Mouse (Mus musculus): ENCODE results near the gene Ttc38. TPM values are rescaled to one million over a fixed set of nuclear protein-coding genes. Genes with fewer than 3 reads are reported as not detected.

Gene Ttc38
- 4.9 and 5.0 TPM in 2 replicates for polyA plus RNA-seq (2011; ENCODE audit: insufficient read length, low read depth, missing spikeins)

DNA sequence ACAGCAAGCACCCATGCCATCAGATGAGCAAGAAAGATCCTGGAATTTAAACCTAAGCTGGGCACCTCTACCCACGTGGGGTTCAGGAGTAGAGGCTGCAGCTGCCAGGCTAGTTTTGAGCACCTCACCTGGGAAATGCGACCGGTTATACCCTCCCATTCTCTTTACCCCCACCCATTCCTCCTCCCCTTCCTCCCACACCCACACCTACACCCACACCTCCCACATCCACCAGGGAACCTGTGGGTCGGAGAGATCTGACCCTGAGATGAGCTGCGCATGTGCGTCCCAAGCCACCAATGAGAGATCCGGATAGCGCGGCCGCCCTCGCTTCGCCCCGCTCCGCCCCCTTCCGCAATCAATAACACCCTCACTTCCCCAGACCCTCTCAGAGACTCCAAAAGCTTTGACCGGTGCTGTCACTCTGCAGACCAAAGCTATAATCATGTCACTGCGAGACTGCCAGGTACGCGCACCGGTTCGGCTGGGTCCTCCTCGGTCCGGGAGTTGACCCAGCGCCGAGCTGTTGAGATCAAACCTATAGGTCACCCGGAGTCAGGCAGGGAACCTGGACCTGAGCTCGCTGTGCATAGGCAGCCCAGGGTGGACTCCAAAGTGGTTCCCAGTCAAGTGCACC is at the start of gene Ttc38:
Ttc38 (plus strand) TSS at position 353 of the 637 bp plus-strand sequence.
- TF ChIP-seq POLR2A (IDR thresholded peaks at IDR 0.05; ENCODE audit: low read depth, low read length) = peak; percentile 83
- TF ChIP-seq CTCF (IDR thresholded peaks at IDR 0.05; ENCODE audit: borderline replicate concordance, insufficient read depth, low read length) = no peak
- peak within 1 kb of the TSS; percentile 85 for H3K4me3 ChIP-seq (ENCODE audit: insufficient read depth, low read length)
- no peak within 1 kb of the TSS for H3K27ac ChIP-seq (ENCODE audit: insufficient read depth, low read length)
- no peaks in the 10 kb centered on the region for H3K4me1 ChIP-seq (ENCODE audit: control insufficient read depth, insufficient read depth, low read length)

DNA sequence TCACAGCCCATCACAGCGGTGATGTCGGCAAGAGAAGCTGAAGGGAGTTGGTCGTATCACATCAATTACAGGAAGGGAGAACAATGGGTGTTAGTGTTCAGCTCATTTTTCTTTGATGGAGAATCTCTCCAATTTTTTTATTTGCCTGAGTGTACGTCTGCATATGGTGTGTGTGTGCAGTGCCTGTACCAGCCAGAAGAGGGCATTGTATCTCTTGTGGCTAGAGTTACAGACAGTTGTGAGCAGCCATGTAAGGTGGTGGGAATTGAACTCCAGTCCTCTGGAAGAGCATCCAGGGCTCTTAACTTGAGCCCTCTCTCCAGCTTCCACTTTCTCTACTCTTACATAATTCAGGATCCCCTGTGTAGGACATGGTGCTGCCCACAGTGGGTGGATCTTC is 49.0 kb upstream of the Ttc38 start:
- Histone ChIP-seq H3K4me1 (ENCODE audit: control insufficient read depth, insufficient read depth, low read length) (no peaks in the 10 kb centered on the region), H3K27ac (ENCODE audit: insufficient read depth, low read length) (no peak overlapping the region), H3K4me3 (ENCODE audit: insufficient read depth, low read length) (no peak overlapping the region)
- TF ChIP-seq POLR2A (IDR thresholded peaks at IDR 0.05; ENCODE audit: low read depth, low read length) = no peak
- no peak for TF ChIP-seq CTCF (IDR thresholded peaks at IDR 0.05; ENCODE audit: borderline replicate concordance, insufficient read depth, low read length)

- Histone ChIP-seq H3K27ac (ENCODE audit: insufficient read depth, low read length) (no peak overlapping the region), H3K4me1 (ENCODE audit: control insufficient read depth, insufficient read depth, low read length) (no peaks in the 10 kb centered on the region), H3K4me3 (ENCODE audit: insufficient read depth, low read length) (no peak overlapping the region)
- TF ChIP-seq CTCF (IDR thresholded peaks at IDR 0.05; ENCODE audit: borderline replicate concordance, insufficient read depth, low read length) = no peak
- TF ChIP-seq POLR2A (IDR thresholded peaks at IDR 0.05; ENCODE audit: low read depth, low read length) = no peak
These were observed 47.8 kb upstream of the Ttc38 start for GRCm38 (mm10) chr15:85784341-85784740.

GRCm38 (mm10) chr15:85786711-85787110 is 45.4 kb upstream of the Ttc38 start:
- Histone ChIP-seq H3K4me3 (ENCODE audit: insufficient read depth, low read length) (no peak overlapping the region), H3K27ac (ENCODE audit: insufficient read depth, low read length) (no peak overlapping the region), H3K4me1 (ENCODE audit: control insufficient read depth, insufficient read depth, low read length) (no peaks in the 10 kb centered on the region)
- TF ChIP-seq POLR2A (IDR thresholded peaks at IDR 0.05; ENCODE audit: low read depth, low read length) (no peak), CTCF (IDR thresholded peaks at IDR 0.05; ENCODE audit: borderline replicate concordance, insufficient read depth, low read length) (no peak)

GRCm38 (mm10) chr15:85787482-85787881 is 44.6 kb upstream of the Ttc38 start:
- TF ChIP-seq CTCF (IDR thresholded peaks at IDR 0.05; ENCODE audit: borderline replicate concordance, insufficient read depth, low read length) = no peak
- no peak for TF ChIP-seq POLR2A (IDR thresholded peaks at IDR 0.05; ENCODE audit: low read depth, low read length)

DNA sequence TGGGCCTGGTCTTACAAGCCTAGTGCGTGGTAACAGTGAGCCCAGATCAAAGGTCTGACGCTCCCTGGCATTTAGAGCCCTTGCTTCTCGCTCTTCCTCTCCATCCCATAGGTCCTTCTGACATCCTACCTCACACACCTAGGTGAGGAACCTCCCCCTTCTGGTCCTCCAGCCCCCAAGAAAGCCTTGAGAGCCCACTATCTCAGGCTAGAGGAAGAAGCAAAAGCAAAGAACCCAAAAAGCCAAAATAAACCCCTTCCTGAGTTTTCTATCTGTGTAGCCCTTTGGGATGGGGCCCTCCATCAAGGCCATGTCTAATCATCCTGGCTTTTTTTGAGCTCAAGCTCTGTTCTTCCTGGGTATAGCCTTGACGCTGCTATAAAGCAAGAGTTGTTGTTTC is 44.1 kb upstream of the Ttc38 start:
- Histone ChIP-seq H3K4me3 (ENCODE audit: insufficient read depth, low read length) (no peak overlapping the region), H3K27ac (ENCODE audit: insufficient read depth, low read length) (no peak overlapping the region), H3K4me1 (ENCODE audit: control insufficient read depth, insufficient read depth, low read length) (no peaks in the 10 kb centered on the region)
- TF ChIP-seq CTCF (IDR thresholded peaks at IDR 0.05; ENCODE audit: borderline replicate concordance, insufficient read depth, low read length) (no peak), POLR2A (IDR thresholded peaks at IDR 0.05; ENCODE audit: low read depth, low read length) (no peak)

More at GRCm38 (mm10) chr15:85787482-85787881, 44.6 kb upstream of the Ttc38 start:
- H3K4me3 ChIP-seq (ENCODE audit: insufficient read depth, low read length) = no peak overlapping the region
- no peak overlapping the region for H3K27ac ChIP-seq (ENCODE audit: insufficient read depth, low read length)
- H3K4me1 ChIP-seq (ENCODE audit: control insufficient read depth, insufficient read depth, low read length) = no peaks in the 10 kb centered on the region

GRCm38 (mm10) chr15:85788633-85789032 is 43.5 kb upstream of the Ttc38 start:
- Histone ChIP-seq H3K4me3 (ENCODE audit: insufficient read depth, low read length) (no peak overlapping the region), H3K27ac (ENCODE audit: insufficient read depth, low read length) (no peak overlapping the region), H3K4me1 (ENCODE audit: control insufficient read depth, insufficient read depth, low read length) (no peaks in the 10 kb centered on the region)
- TF ChIP-seq CTCF (IDR thresholded peaks at IDR 0.05; ENCODE audit: borderline replicate concordance, insufficient read depth, low read length) (no peak), POLR2A (IDR thresholded peaks at IDR 0.05; ENCODE audit: low read depth, low read length) (no peak)

GRCm38 (mm10) chr15:85791449-85791848 is 40.7 kb upstream of the Ttc38 start:
- Histone ChIP-seq H3K27ac (ENCODE audit: insufficient read depth, low read length) (no peak overlapping the region), H3K4me3 (ENCODE audit: insufficient read depth, low read length) (no peak overlapping the region), H3K4me1 (ENCODE audit: control insufficient read depth, insufficient read depth, low read length) (no peaks in the 10 kb centered on the region)
- TF ChIP-seq CTCF (IDR thresholded peaks at IDR 0.05; ENCODE audit: borderline replicate concordance, insufficient read depth, low read length) (no peak), POLR2A (IDR thresholded peaks at IDR 0.05; ENCODE audit: low read depth, low read length) (no peak)

DNA sequence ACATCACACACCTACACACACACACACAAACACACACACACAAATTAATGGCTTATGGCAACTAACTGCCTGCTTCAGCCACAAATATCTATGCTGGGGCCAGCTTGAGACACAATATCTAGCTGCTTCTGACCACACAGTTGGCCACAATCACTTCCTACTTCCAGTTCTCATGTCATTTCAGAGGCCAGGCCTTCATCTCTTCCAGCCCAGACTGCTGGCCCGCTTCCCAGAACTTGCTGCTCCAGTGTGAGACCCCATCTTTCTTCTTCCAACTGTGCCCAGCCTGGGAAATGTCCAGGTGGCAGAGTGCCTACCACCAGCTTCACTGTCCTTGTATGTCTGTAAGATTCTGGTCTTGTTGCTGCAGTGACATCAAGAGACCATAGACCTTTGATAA is 39.3 kb upstream of the Ttc38 start:
- TF ChIP-seq POLR2A (IDR thresholded peaks at IDR 0.05; ENCODE audit: low read depth, low read length) = no peak
- TF ChIP-seq CTCF (IDR thresholded peaks at IDR 0.05; ENCODE audit: borderline replicate concordance, insufficient read depth, low read length) = no peak
- no peak overlapping the region for H3K27ac ChIP-seq (ENCODE audit: insufficient read depth, low read length)
- H3K4me3 ChIP-seq (ENCODE audit: insufficient read depth, low read length) = no peak overlapping the region
- no peaks in the 10 kb centered on the region for H3K4me1 ChIP-seq (ENCODE audit: control insufficient read depth, insufficient read depth, low read length)

- H3K27ac ChIP-seq (ENCODE audit: insufficient read depth, low read length) = no peak overlapping the region
- TF ChIP-seq POLR2A (IDR thresholded peaks at IDR 0.05; ENCODE audit: low read depth, low read length) = no peak
- TF ChIP-seq CTCF (IDR thresholded peaks at IDR 0.05; ENCODE audit: borderline replicate concordance, insufficient read depth, low read length) = no peak
- H3K4me3 ChIP-seq (ENCODE audit: insufficient read depth, low read length) = no peak overlapping the region
- H3K4me1 ChIP-seq (ENCODE audit: control insufficient read depth, insufficient read depth, low read length) = no peaks in the 10 kb centered on the region
These were observed 36.6 kb upstream of the Ttc38 start for GRCm38 (mm10) chr15:85795516-85795915.
